Mouse (Mus musculus) heart, embryonic 13.5 days (tissue): ENCODE data around the gene Col28a1. TPM values are rescaled to one million over a fixed set of nuclear protein-coding genes. Genes with fewer than 3 reads are reported as not detected.

Experiments
- ATAC-seq: fragments of 200-750 bp; cut with Nextera tagmentation; 2 replicates; pipeline ENCODE4 v1.8.0; 2017; ENCODE audit warnings: moderate TSS enrichment; ENCODE audit not compliant: insufficient number of reproducible peaks, low FRiP score, low TSS enrichment; ENCODE audit errors: extremely low read depth
- H3K27ac ChIP-seq: fragments of 300-500 bp; sonication (generic); replicated peaks from 2 replicates; pipeline ENCODE4 v1.5.1; 2015; ENCODE audit warnings: moderate library complexity, mild to moderate bottlenecking, inconsistent platforms
- H3K27me3 ChIP-seq: fragments of 300-500 bp; sonication (generic); replicated peaks from 2 replicates; pipeline ENCODE4 v1.6.1; 2015; ENCODE audit warnings: mild to moderate bottlenecking, inconsistent platforms
- H3K36me3 ChIP-seq: fragments of 300-500 bp; sonication (generic); 2 replicates; pipeline ENCODE4 v1.6.1; 2015; ENCODE audit warnings: mild to moderate bottlenecking, inconsistent platforms
- H3K4me1 ChIP-seq: fragments of 300-500 bp; sonication (generic); 2 replicates; pipeline ENCODE4 v1.6.1; 2015; ENCODE audit warnings: inconsistent platforms
- H3K4me2 ChIP-seq: fragments of 300-500 bp; sonication (generic); 2 replicates; pipeline ENCODE4 v1.6.1; 2015; ENCODE audit warnings: inconsistent platforms, mild to moderate bottlenecking, moderate library complexity
- H3K4me3 ChIP-seq: fragments of 300-500 bp; sonication (generic); 2 replicates; pipeline ENCODE4 v1.5.1; 2015; ENCODE audit warnings: moderate library complexity, mild to moderate bottlenecking, inconsistent platforms
- H3K9ac ChIP-seq: fragments of 300-500 bp; sonication (generic); 2 replicates; pipeline ENCODE4 v1.6.1; 2015; ENCODE audit warnings: inconsistent platforms, mild to moderate bottlenecking, moderate library complexity
- H3K9me3 ChIP-seq: fragments of 300-500 bp; sonication (generic); 2 replicates; pipeline ENCODE4 v1.6.1; 2016; ENCODE audit warnings: inconsistent platforms
- WGBS: fragments of 180-500 bp; shearing (Covaris S2); methylation state at CpG from one replicate; pipeline ENCODE4 v1.1.7; 2015; ENCODE audit warnings: mixed read lengths; 5-methylcytosine and 5-hydroxymethylcytosine counted together
- polyA plus RNA-seq: library from polyadenylated mRNA; unstranded; fragments of >200 nt; fragmentation: Nextera tagmentation; extraction: Ambion mirVana; gene quantifications from 2 replicates; pipeline ENCODE4 v1.2.1, GENCODE M21; 2015

Gene Col28a1
- polyA plus RNA-seq, result 0.06 and 0.19 TPM in 2 replicates

GRCm38 (mm10) chr6:8192517-8192916 is at the start of gene Col28a1:
Gene Col28a1, minus strand, starts transcription at chr6:8192617.
- no peaks in the 10 kb centered on the region for H3K27me3 ChIP-seq
- no peak within 1 kb of the TSS for H3K9ac ChIP-seq
- no peak within 1 kb of the TSS for H3K27ac ChIP-seq
- peaks cover 15% of the 10 kb centered on the region; the same call in 1 of the 2 replicates for H3K9me3 ChIP-seq
- H3K4me3 ChIP-seq, result no peak within 1 kb of the TSS
- ATAC-seq, result no peak
- no peaks in the 10 kb centered on the region for H3K36me3 ChIP-seq
- no peaks in the 10 kb centered on the region for H3K4me1 ChIP-seq
- H3K4me2 ChIP-seq, result no peak within 1 kb of the TSS

DNA sequence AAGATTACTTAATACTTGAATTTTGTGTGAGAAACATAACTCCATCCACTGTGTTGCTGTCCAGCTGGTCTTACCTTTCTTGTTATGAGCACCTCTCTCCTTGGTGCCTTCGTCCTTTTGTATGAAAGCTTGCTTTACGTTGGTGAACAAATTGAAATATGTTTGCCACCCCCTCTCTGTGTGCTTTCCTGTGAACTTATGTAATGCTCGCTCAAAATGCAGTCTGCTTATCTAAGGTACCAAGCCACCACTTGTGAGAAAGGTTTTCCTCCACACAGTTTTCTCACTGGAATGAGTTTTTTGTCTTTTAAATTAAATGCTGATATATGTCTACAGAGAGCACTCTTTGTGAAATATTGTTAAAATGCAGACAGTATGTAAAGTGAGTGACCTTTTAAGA is 36.2 kb upstream of the Col28a1 start:
- no peak for ATAC-seq
- no peak overlapping the region for H3K9ac ChIP-seq
- H3K4me3 ChIP-seq, result no peak overlapping the region
- no peaks in the 10 kb centered on the region for H3K9me3 ChIP-seq
- H3K27me3 ChIP-seq, result no peaks in the 10 kb centered on the region
- peaks cover 70% of the 10 kb centered on the region for H3K36me3 ChIP-seq
- WGBS, result 81% methylated on average over 3 of the region's 3 CpGs
- no peaks in the 10 kb centered on the region for H3K4me1 ChIP-seq
- no peak overlapping the region for H3K27ac ChIP-seq
- no peak overlapping the region for H3K4me2 ChIP-seq

GRCm38 (mm10) chr6:8227035-8227434 is 34.6 kb upstream of the Col28a1 start:
- ATAC-seq, result no peak
- Histone ChIP-seq H3K4me3 (no peak overlapping the region), H3K9me3 (no peaks in the 10 kb centered on the region), H3K36me3 (peaks cover 61% of the 10 kb centered on the region), H3K4me1 (no peaks in the 10 kb centered on the region), H3K27me3 (no peaks in the 10 kb centered on the region), H3K9ac (no peak overlapping the region), H3K27ac (no peak overlapping the region), H3K4me2 (no peak overlapping the region)
- 80% methylated on average over 3 of the region's 3 CpGs for WGBS

GRCm38 (mm10) chr6:8210661-8211060 is 18.2 kb upstream of the Col28a1 start:
- no peak overlapping the region for H3K27ac ChIP-seq
- whole genome bisulfite sequencing, result 80% methylated on average over 3 of the region's 3 CpGs
- H3K4me3 ChIP-seq, result peak overlapping the region; percentile 89
- peaks cover 26% of the 10 kb centered on the region for H3K36me3 ChIP-seq
- peak overlapping the region; percentile 75 for H3K4me2 ChIP-seq
- peaks cover 14% of the 10 kb centered on the region for H3K4me1 ChIP-seq
- no peaks in the 10 kb centered on the region for H3K9me3 ChIP-seq
- no peaks in the 10 kb centered on the region for H3K27me3 ChIP-seq
- no peak for ATAC-seq
- H3K9ac ChIP-seq, result no peak overlapping the region

DNA sequence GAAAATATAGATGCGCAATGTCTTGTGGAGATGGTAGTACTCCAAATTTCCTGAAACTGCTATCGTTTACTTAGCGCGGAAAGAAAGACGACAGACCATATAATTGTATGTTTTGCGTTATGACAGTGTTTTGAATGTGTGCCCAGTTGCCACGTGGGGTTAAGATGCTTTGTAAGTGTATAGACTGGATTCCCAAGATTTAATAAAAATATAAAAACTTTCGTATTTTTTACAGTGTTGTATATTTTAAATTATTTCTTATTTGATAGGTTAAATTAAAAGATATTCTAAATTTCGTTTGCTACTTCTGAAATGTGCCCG is 17.4 kb upstream of the Col28a1 start:
- Histone ChIP-seq H3K27ac (peak overlapping the region; percentile 96), H3K4me1 (peaks cover 14% of the 10 kb centered on the region), H3K9me3 (no peaks in the 10 kb centered on the region), H3K27me3 (no peaks in the 10 kb centered on the region), H3K36me3 (peaks cover 18% of the 10 kb centered on the region), H3K9ac (peak overlapping the region; percentile 89), H3K4me2 (peak overlapping the region; percentile 75), H3K4me3 (peak overlapping the region; percentile 89)
- WGBS, result 9% methylated on average over 10 of the region's 10 CpGs
- ATAC-seq, result no peak

- H3K4me3 ChIP-seq, result peak within 1 kb of the TSS; percentile 89
- peak; percentile 96 for ATAC-seq
- WGBS, result under 1% methylated on average over 86 of the region's 90 CpGs
- peaks cover 15% of the 10 kb centered on the region for H3K36me3 ChIP-seq
- H3K4me2 ChIP-seq, result peak within 1 kb of the TSS; percentile 75
- peak within 1 kb of the TSS; percentile 96 for H3K27ac ChIP-seq
- H3K9ac ChIP-seq, result peak within 1 kb of the TSS; percentile 89
- peaks cover 14% of the 10 kb centered on the region for H3K4me1 ChIP-seq
- no peaks in the 10 kb centered on the region for H3K27me3 ChIP-seq
- H3K9me3 ChIP-seq, result no peaks in the 10 kb centered on the region
Measured at GRCm38 (mm10) chr6:8209047-8209865, 16.8 kb upstream of the Col28a1 start, which contains the start of gene Mios. Gene Mios, plus strand, starts transcription at chr6:8209222.

DNA sequence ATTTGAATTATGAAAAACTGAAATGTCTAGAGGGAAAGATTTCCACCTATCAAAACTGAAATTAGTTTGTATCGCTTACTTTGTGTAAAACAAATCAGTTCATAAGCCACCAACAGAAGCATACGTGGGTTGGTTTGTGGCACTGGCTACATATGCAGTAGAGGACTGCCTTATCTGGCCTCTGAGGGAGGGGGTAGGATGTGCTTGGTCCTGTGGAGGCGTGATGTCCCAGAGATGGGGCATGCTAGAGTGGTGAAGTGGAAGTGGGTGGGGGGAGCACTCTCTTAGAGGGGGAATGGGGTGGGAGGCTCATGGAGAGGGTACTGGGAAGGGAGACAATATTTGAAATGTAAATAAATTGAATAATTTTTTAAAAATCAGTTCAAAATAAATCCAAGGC is 2.5 kb downstream of the Col28a1 start:
- Histone ChIP-seq H3K9me3 (no peaks in the 10 kb centered on the region), H3K9ac (no peak overlapping the region), H3K4me3 (no peak overlapping the region), H3K36me3 (no peaks in the 10 kb centered on the region), H3K27me3 (no peaks in the 10 kb centered on the region), H3K4me2 (no peak overlapping the region), H3K4me1 (no peaks in the 10 kb centered on the region), H3K27ac (no peak overlapping the region)
- WGBS, result 41% methylated on average over 3 of the region's 3 CpGs
- no peak for ATAC-seq

GRCm38 (mm10) chr6:8188599-8189233 is 3.7 kb downstream of the Col28a1 start:
- H3K4me1 ChIP-seq, result no peaks in the 10 kb centered on the region
- ATAC-seq, result no peak
- no peak overlapping the region for H3K27ac ChIP-seq
- no peak overlapping the region for H3K4me2 ChIP-seq
- no peaks in the 10 kb centered on the region for H3K36me3 ChIP-seq
- no peak overlapping the region for H3K4me3 ChIP-seq
- H3K9ac ChIP-seq, result no peak overlapping the region
- no peaks in the 10 kb centered on the region for H3K27me3 ChIP-seq
- H3K9me3 ChIP-seq, result no peaks in the 10 kb centered on the region
- 92% methylated on average over 3 of the region's 3 CpGs for WGBS

DNA sequence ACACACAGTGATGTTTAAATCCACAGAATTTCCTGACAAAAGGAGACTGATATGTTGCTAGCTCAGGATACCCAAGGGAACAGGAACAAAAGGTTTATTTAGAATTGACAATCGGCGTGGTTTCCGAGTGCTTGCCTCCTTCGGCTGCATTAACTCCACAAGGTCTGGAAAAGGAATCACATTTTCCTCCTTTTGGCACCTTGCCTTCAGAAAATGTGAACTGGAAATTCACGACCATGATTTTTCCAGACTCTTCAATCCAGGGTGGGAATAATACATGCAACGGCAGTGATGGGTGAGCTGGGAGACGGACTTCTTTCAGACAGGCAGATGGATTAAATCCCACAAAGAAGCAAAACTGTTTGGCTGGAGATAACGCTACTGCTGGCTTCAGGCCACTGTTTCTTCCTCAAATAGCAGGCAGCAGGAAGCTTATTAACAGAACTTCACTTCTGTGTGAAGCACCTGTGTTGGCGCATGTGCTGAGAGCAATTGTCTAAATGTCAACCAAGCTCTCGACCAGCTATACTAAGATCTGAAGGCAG is 13.9 kb downstream of the Col28a1 start:
- 31% methylated on average over 10 of the region's 10 CpGs for WGBS
- Histone ChIP-seq H3K27me3 (no peaks in the 10 kb centered on the region), H3K9me3 (peaks cover 3% of the 10 kb centered on the region; the same call in 1 of the 2 replicates), H3K4me3 (no peak overlapping the region), H3K36me3 (no peaks in the 10 kb centered on the region), H3K4me1 (peaks cover 17% of the 10 kb centered on the region), H3K9ac (no peak overlapping the region), H3K27ac (no peak overlapping the region), H3K4me2 (peak overlapping the region; percentile 47)
- no peak for ATAC-seq

DNA sequence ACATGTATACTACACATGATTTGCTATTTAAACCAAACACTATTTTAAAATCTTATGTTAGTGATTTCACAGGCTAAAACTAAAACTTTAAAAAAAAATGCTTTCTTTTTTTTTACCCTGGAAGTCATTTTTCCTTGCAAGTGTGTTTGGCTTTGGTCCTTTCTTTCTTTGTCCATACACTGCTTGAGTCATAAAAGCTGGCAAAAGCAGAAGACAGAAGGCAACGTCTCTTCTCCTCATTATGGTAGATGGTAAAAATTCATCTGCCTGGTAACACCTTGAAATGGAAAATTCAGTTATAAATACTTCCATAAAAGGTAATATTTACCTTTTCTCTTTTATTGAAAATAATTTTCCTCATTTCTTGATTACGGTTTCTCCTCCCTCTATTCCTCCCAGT is 16.3 kb downstream of the Col28a1 start:
- H3K4me2 ChIP-seq, result no peak overlapping the region
- ATAC-seq, result no peak
- no peak overlapping the region for H3K9ac ChIP-seq
- no peak overlapping the region for H3K4me3 ChIP-seq
- peaks cover 17% of the 10 kb centered on the region for H3K4me1 ChIP-seq
- H3K27me3 ChIP-seq, result no peaks in the 10 kb centered on the region
- no peaks in the 10 kb centered on the region for H3K9me3 ChIP-seq
- H3K36me3 ChIP-seq, result no peaks in the 10 kb centered on the region
- H3K27ac ChIP-seq, result no peak overlapping the region
- WGBS, result 82% methylated on average over 2 of the region's 2 CpGs

- Histone ChIP-seq H3K9ac (no peak overlapping the region), H3K4me2 (no peak overlapping the region), H3K4me3 (no peak overlapping the region), H3K27ac (no peak overlapping the region), H3K36me3 (no peaks in the 10 kb centered on the region), H3K27me3 (no peaks in the 10 kb centered on the region), H3K9me3 (no peaks in the 10 kb centered on the region), H3K4me1 (peaks cover 17% of the 10 kb centered on the region)
- no peak for ATAC-seq
- 88% methylated on average over 7 of the region's 7 CpGs for WGBS
Measured at GRCm38 (mm10) chr6:8175346-8175745, 17.1 kb downstream of the Col28a1 start.
